Mouse (Mus musculus) liver, embryonic 14.5 days (tissue): ENCODE data around the gene Plcd3. TPM values are rescaled to one million over a fixed set of nuclear protein-coding genes. Genes with fewer than 3 reads are reported as not detected.
A peak's percentile ranks its signal among the peaks of the same experiment; 100 is the strongest.

Experiments
- ATAC-seq: fragments of 200-750 bp; cut with Nextera tagmentation; 2 replicates; pipeline ENCODE4 v1.8.0; 2017; ENCODE audit warnings: moderate number of reproducible peaks, mild to moderate bottlenecking, moderate library complexity; ENCODE audit not compliant: insufficient read depth
- DNase-seq, 3 experiments: peaks; one replicate each; pipeline ENCODE4 v3.0.0-alpha.2; 2012 to 2013; ENCODE audit warnings: low read depth in 3 of 3, low spot score in 3 of 3
- H3K27ac ChIP-seq: fragments of 300-500 bp; sonication (generic); 2 replicates; pipeline ENCODE4 v1.5.1; 2014; ENCODE audit warnings: moderate library complexity, mild to moderate bottlenecking, control low read depth, inconsistent platforms
- H3K27me3 ChIP-seq: fragments of 300-500 bp; sonication (generic); 2 replicates; pipeline ENCODE4 v1.6.1; 2014; ENCODE audit warnings: mild to moderate bottlenecking, low read length, moderate library complexity; ENCODE audit not compliant: control insufficient read depth, insufficient read depth
- H3K36me3 ChIP-seq: fragments of 300-500 bp; sonication (generic); replicated peaks from 2 replicates; pipeline ENCODE4 v1.6.1; 2014; ENCODE audit warnings: low read depth; ENCODE audit not compliant: control insufficient read depth, insufficient read depth
- H3K4me1 ChIP-seq, 2 experiments: fragments of 200-500 bp in 1 of 2; fragments of 300-500 bp in 1 of 2; sonication (generic) in 1 of 2; replicated peaks; 2 replicates each; pipeline ENCODE4 v1.6.1; 2012 to 2014; ENCODE audit warnings: antibody characterized with exemption in 1 of 2, inconsistent platforms in 1 of 2, low read length in 1 of 2; ENCODE audit not compliant: control insufficient read depth in 2 of 2, insufficient read depth in 2 of 2
- H3K4me2 ChIP-seq: fragments of 300-500 bp; sonication (generic); 2 replicates; pipeline ENCODE4 v1.6.1; 2014; ENCODE audit warnings: low read depth, mild to moderate bottlenecking, control low read depth, moderate library complexity
- H3K4me3 ChIP-seq, 2 experiments: fragments of 200-500 bp in 1 of 2; fragments of 300-500 bp in 1 of 2; sonication (generic) in 1 of 2; 2 replicates each; pipeline ENCODE4 v1.5.1; 2012 to 2014; ENCODE audit warnings: low read depth in 2 of 2, low read length in 2 of 2, mild to moderate bottlenecking in 2 of 2, control low read depth in 1 of 2, inconsistent platforms in 1 of 2, moderate library complexity in 1 of 2; ENCODE audit not compliant: insufficient read depth in 1 of 2
- H3K9ac ChIP-seq: fragments of 300-500 bp; sonication (generic); replicated peaks from 2 replicates; pipeline ENCODE4 v1.6.1; 2014; ENCODE audit warnings: mild to moderate bottlenecking, control low read depth, moderate library complexity
- H3K9me3 ChIP-seq: fragments of 300-500 bp; sonication (generic); 2 replicates; pipeline ENCODE4 v1.6.1; 2016; ENCODE audit warnings: low read length, mixed read lengths; ENCODE audit not compliant: control insufficient read depth
- CTCF ChIP-seq: IDR thresholded peaks from 2 replicates; pipeline ENCODE4 v1.5.1; 2016; ENCODE audit warnings: antibody characterized with exemption, low read depth, control low read depth
- EP300 ChIP-seq: IDR thresholded peaks from 2 replicates; pipeline ENCODE4 v1.6.1; 2016; ENCODE audit warnings: antibody characterized with exemption, low read depth
- WGBS: fragments of 180-500 bp; shearing (Covaris S2); extraction: QIAGEN DNeasy Blood & Tissue Kit; methylation state at CpG from one replicate; pipeline ENCODE4 v1.1.7; 2014; ENCODE audit not compliant: insufficient replicate concordance; 5-methylcytosine and 5-hydroxymethylcytosine counted together
- polyA plus RNA-seq, 2 experiments: library from polyadenylated mRNA; depleted of rRNA in 1 of 2; stranded (reverse) in 1 of 2; unstranded in 1 of 2; fragments of >200 nt; fragmentation: Nextera tagmentation in 1 of 2; extraction: Ambion mirVana in 1 of 2; gene quantifications; 2 replicates each; pipeline versions ENCODE4 v1.2.1 to v1.2.3; 2012 to 2014

The Plcd3 gene
- polyA plus RNA-seq, 2 experiments = 0.29 to 0.31 TPM

DNA sequence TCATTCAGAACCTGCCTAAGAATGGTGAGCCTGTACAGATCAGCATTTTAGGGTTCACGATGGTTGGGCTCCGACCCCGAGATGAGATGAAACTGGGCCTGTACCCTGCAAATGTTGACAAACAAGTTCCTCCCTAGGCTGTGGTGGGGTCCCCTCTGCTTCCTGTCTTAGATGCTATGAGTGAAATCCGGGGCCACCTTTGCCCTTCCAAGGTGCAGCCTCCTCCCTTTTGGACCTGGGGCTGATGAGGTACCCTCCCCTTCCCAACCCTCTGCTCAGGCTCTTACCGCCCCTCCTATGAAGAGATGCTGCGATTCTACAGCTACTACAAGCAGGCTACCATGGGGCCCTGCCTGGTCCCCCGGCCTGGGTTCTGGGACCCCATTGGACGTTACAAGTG is 2.2 kb upstream of the Plcd3 start:
- no peak for ATAC-seq
- H3K27me3 ChIP-seq = peaks cover 25% of the 10 kb centered on the region
- TF ChIP-seq EP300 (no peak), CTCF (no peak)
- WGBS = 44% methylated on average over 8 of the region's 8 CpGs
- H3K4me2 ChIP-seq = peak overlapping the region; percentile 73
- H3K9ac ChIP-seq = peak overlapping the region; percentile 83
- H3K9me3 ChIP-seq = no peaks in the 10 kb centered on the region
- H3K27ac ChIP-seq = peak overlapping the region; percentile 94
- DNase-seq = no peak
- peak overlapping the region; percentile 61 to 76 for H3K4me3 ChIP-seq
- peaks cover 22% of the 10 kb centered on the region for H3K36me3 ChIP-seq
- H3K4me1 ChIP-seq = peaks cover 34 to 39% of the 10 kb centered on the region in 2 experiments

GRCm38 (mm10) chr11:103102725-103103349 is 1.4 kb upstream of the Plcd3 start:
- Histone ChIP-seq H3K9me3 (no peaks in the 10 kb centered on the region), H3K4me3 (peak overlapping the region; percentile 61 to 76), H3K4me2 (peak overlapping the region; percentile 73), H3K36me3 (peaks cover 22% of the 10 kb centered on the region), H3K4me1 (peaks cover 34 to 39% of the 10 kb centered on the region in 2 experiments), H3K9ac (peak overlapping the region; percentile 83), H3K27me3 (peaks cover 25% of the 10 kb centered on the region), H3K27ac (peak overlapping the region; percentile 94)
- WGBS = under 1% methylated on average over 35 of the region's 35 CpGs
- TF ChIP-seq EP300 (peak; percentile 37; the same call in 1 of the 2 replicates), CTCF (peak; percentile 100)
- DNase-seq = peak; percentile 94 to 97 (median 97)
- peak; percentile 87 for ATAC-seq

DNA sequence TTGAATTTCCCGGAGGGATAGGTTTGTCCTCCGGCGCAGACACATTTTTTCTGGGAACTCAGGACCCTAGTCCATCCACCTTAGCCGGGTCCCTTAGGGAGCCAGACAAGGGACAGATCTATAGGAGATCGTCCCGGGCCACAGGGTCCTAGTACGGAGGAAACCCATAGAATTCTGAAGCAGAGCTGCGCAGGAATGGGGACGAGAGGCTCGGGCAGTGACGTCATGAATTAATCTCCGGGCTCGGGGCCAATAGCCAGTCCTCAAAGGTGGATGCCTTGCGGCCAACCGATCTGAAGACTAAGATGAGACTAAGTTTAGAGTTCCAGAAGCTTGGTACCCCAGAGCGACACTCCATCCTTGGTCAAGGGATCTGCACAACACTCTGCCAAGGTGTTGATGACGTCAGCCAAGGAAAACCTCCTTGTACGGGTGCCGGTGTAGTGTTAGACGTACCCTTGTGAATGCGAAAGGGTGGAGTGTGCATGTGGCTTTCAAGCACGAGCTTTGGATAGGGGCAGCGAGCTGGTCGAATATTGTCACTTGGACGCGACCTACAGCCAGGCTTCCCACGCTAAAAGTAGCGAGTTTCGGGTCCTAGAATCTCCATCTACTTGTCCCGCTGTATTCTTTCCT is 526 bp upstream of the Plcd3 start:
- DNase-seq = peak in 1 of 3 experiments; percentile 70
- no peak for TF ChIP-seq EP300
- TF ChIP-seq CTCF = no peak
- 2% methylated on average over 30 of the region's 30 CpGs for WGBS
- Histone ChIP-seq H3K4me3 (peak overlapping the region; percentile 52 to 76), H3K4me1 (peaks cover 34 to 39% of the 10 kb centered on the region in 2 experiments), H3K9ac (peak overlapping the region; percentile 58), H3K4me2 (peak overlapping the region; percentile 73), H3K27me3 (peaks cover 25% of the 10 kb centered on the region), H3K9me3 (no peaks in the 10 kb centered on the region), H3K36me3 (peaks cover 16% of the 10 kb centered on the region), H3K27ac (peak overlapping the region; percentile 57; the same call in 1 of the 2 replicates)
- peak; percentile 11; the same call in 1 of the 2 replicates for ATAC-seq

- WGBS = 54% methylated on average over 8 of the region's 8 CpGs
- DNase-seq (no peak), ATAC-seq (no peak)
- H3K4me2 ChIP-seq = no peak overlapping the region
- no peak overlapping the region for H3K4me3 ChIP-seq
- H3K27me3 ChIP-seq = peaks cover 25% of the 10 kb centered on the region
- H3K36me3 ChIP-seq = peaks cover 2% of the 10 kb centered on the region
- no peak overlapping the region for H3K9ac ChIP-seq
- H3K4me1 ChIP-seq = peaks cover 19 to 24% of the 10 kb centered on the region in 2 experiments
- no peaks in the 10 kb centered on the region for H3K9me3 ChIP-seq
- no peak overlapping the region for H3K27ac ChIP-seq
- no peak for TF ChIP-seq CTCF
- no peak for TF ChIP-seq EP300
Observed at GRCm38 (mm10) chr11:103100361-103100760, 1.1 kb downstream of the Plcd3 start.

DNA sequence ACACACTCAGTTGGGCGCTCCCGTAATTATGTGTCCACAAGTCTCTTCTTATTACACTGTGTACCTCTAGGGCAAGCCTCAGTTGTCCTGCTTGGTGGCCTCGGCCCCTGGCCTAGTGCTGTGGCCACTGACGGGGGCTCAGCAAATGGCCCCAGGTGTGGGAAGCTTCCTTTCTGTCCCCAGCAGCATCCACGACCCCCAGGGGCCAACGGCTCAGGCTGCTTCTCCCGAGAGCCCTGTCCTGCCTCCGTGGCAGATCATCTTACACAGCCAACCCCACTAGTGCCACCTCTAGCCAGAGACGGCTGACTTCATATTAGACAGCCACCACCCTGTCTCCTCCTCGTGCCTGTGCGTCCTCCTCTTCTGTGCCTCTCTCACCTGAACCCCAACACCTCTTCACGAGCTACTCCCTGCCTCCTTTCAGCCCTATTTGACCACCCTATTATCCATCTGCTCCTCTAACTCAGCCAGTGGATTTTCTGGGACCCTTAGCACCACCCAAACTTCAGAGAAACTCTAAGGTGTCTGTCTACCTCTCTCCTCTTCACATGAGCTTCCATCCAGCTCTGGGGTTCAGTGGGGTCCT is 2.0 kb downstream of the Plcd3 start:
- H3K9ac ChIP-seq = no peak overlapping the region
- TF ChIP-seq CTCF (no peak), EP300 (no peak)
- peaks cover 13 to 17% of the 10 kb centered on the region in 2 experiments for H3K4me1 ChIP-seq
- no peak for ATAC-seq
- H3K4me3 ChIP-seq = no peak overlapping the region
- DNase-seq = no peak
- peaks cover 25% of the 10 kb centered on the region for H3K27me3 ChIP-seq
- no peak overlapping the region for H3K27ac ChIP-seq
- H3K9me3 ChIP-seq = no peaks in the 10 kb centered on the region
- H3K36me3 ChIP-seq = no peaks in the 10 kb centered on the region
- 59% methylated on average over 12 of the region's 12 CpGs for WGBS
- H3K4me2 ChIP-seq = no peak overlapping the region
